Mouse (Mus musculus) liver, embryonic 14.5 days (tissue): ENCODE measurements around the gene Lbx1.

Source experiments
- CTCF ChIP-seq: IDR thresholded peaks from 2 replicates; pipeline ENCODE4 v1.5.1; 2016; ENCODE audit warnings: antibody characterized with exemption, low read depth, control low read depth
- EP300 ChIP-seq: IDR thresholded peaks from 2 replicates; pipeline ENCODE4 v1.6.1; 2016; ENCODE audit warnings: antibody characterized with exemption, low read depth

DNA sequence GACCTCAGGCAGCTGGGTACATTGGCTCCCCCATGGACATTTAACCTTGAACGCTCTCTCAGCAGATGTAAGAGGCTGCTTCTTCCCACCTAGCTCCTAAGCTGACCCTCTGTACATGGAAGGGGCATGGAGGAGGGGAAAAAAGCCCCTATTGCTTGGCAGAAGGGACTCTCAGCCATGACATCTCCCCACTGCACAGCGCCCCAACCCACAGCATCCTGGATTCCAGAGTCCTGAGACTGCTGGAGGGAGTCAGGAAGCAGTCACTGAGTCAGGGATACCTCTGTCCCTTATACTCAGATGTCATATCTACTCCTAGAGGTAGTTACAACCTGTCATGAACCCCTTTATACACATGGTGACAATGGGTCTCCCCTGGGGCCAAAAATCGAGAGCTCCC is 8.6 kb downstream of the Lbx1 start:
- TF ChIP-seq CTCF (no peak), EP300 (no peak)
